ENCODE assay signal across 7 mouse cellular contexts in genomic region chr8:70329124-70329834, GRCm38 (mm10). TPM values are rescaled to one million over a fixed set of nuclear protein-coding genes. Genes with fewer than 3 reads are reported as not detected.
DNase-seq lines count a peak whose midpoint lies in the region; ATAC-seq lines count a peak whose summit lies in the region.

Gene Gdf1, plus strand, starts transcription at chr8:70329817.

- peak within 1 kb of the TSS; percentile 34 for H3K4me2 ChIP-seq in embryonic facial prominence, embryonic 11.5 days (ENCODE audit: low read depth, low read length)
- H3K4me2 ChIP-seq in intestine, embryonic 15.5 days (replicated peaks) = peak within 1 kb of the TSS; percentile 39
- H3K4me2 ChIP-seq in neural tube, embryonic 12.5 days (replicated peaks) = peak within 1 kb of the TSS; percentile 53

- peaks cover 11% of the 10 kb centered on the region for H3K36me3 ChIP-seq in embryonic facial prominence, embryonic 11.5 days (replicated peaks; ENCODE audit: control insufficient read depth, insufficient read depth, low read depth, low read length)
- peaks cover 29% of the 10 kb centered on the region for H3K36me3 ChIP-seq in intestine, embryonic 15.5 days
- H3K36me3 ChIP-seq in neural tube, embryonic 12.5 days = peaks cover 50% of the 10 kb centered on the region

- no peaks in the 10 kb centered on the region for H3K27me3 ChIP-seq in embryonic facial prominence, embryonic 11.5 days (ENCODE audit: control insufficient read depth, insufficient read depth, low read length)
- peaks cover 3% of the 10 kb centered on the region; the same call in 1 of the 2 replicates for H3K27me3 ChIP-seq in intestine, embryonic 15.5 days (replicated peaks)
- peaks cover 19% of the 10 kb centered on the region for H3K27me3 ChIP-seq in neural tube, embryonic 12.5 days (replicated peaks)

- peak within 1 kb of the TSS; percentile 50 for H3K9ac ChIP-seq in embryonic facial prominence, embryonic 11.5 days (replicated peaks; ENCODE audit: low read length)
- no peak within 1 kb of the TSS for H3K9ac ChIP-seq in intestine, embryonic 15.5 days
- H3K9ac ChIP-seq in neural tube, embryonic 12.5 days = peak within 1 kb of the TSS; percentile 44

- 25% methylated on average over 14 of the region's 14 CpGs for WGBS in embryonic facial prominence, embryonic 11.5 days
- WGBS in intestine, embryonic 15.5 days = 32% methylated on average over 14 of the region's 14 CpGs
- WGBS in neural tube, embryonic 12.5 days = 25% methylated on average over 14 of the region's 14 CpGs

- H3K9me3 ChIP-seq in embryonic facial prominence, embryonic 11.5 days (replicated peaks; ENCODE audit: control insufficient read depth, low read length) = no peaks in the 10 kb centered on the region
- no peaks in the 10 kb centered on the region for H3K9me3 ChIP-seq in intestine, embryonic 15.5 days
- no peaks in the 10 kb centered on the region for H3K9me3 ChIP-seq in neural tube, embryonic 12.5 days

- H3K4me1 ChIP-seq in embryonic facial prominence, embryonic 11.5 days (ENCODE audit: control insufficient read depth, insufficient read depth, low read length) = peaks cover 12% of the 10 kb centered on the region
- peaks cover 14% of the 10 kb centered on the region for H3K4me1 ChIP-seq in intestine, embryonic 15.5 days (replicated peaks)
- peaks cover 26% of the 10 kb centered on the region for H3K4me1 ChIP-seq in neural tube, embryonic 12.5 days

- intact Hi-C loops in left cerebral cortex, postnatal 14 days (cut with DNase I) = no loop called here

- DNase-seq in left cerebral cortex, postnatal 14 days (ENCODE audit: low spot score in 2 of 2) = no peak
- no peak for DNase-seq in left cerebral cortex, adult 9 months (ENCODE audit: low spot score in 2 of 2)
- peak; percentile 40 for DNase-seq in embryonic facial prominence, embryonic 11.5 days (ENCODE audit: low spot score)
- DNase-seq in frontal cortex, postnatal 25 days (ENCODE audit: low spot score in 2 of 2) = no peak

- no peak for ATAC-seq in embryonic facial prominence, embryonic 11.5 days (replicated peaks; ENCODE audit: insufficient number of reproducible peaks, low FRiP score, low TSS enrichment, low read depth)
- ATAC-seq in intestine, embryonic 15.5 days = peak; percentile 17; the same call in 1 of the 2 replicates
- ATAC-seq in neural tube, embryonic 12.5 days (ENCODE audit: low FRiP score, low read depth) = no peak
- no peak for ATAC-seq in megakaryocyte-erythroid progenitor cell, adult 5-6 weeks (replicated peaks; ENCODE audit: low FRiP score, low TSS enrichment, poor library complexity, severe bottlenecking)

- H3K4me3 ChIP-seq in embryonic facial prominence, embryonic 11.5 days (ENCODE audit: low read depth, low read length) = peak within 1 kb of the TSS; percentile 8; the same call in 1 of the 2 replicates
- 0 out of 2 replicates have a peak within 1 kb of the TSS, but pooled peaks have one; percentile 10 for H3K4me3 ChIP-seq in intestine, embryonic 15.5 days (replicated peaks)
- peak within 1 kb of the TSS; percentile 8; the same call in 1 of the 2 replicates for H3K4me3 ChIP-seq in neural tube, embryonic 12.5 days

- no peak within 1 kb of the TSS for H3K27ac ChIP-seq in embryonic facial prominence, embryonic 11.5 days (replicated peaks; ENCODE audit: low read depth, low read length)
- no peak within 1 kb of the TSS for H3K27ac ChIP-seq in intestine, embryonic 15.5 days
- H3K27ac ChIP-seq in neural tube, embryonic 12.5 days = 0 out of 2 replicates have a peak within 1 kb of the TSS, but pooled peaks have one; percentile 32

RNA-seq across cellular contexts. Expression of gene Gdf1, which starts in this region (rescaled TPM):
- total RNA-seq in left cerebral cortex, postnatal 14 days (2021) = 10 to 100 TPM; 15.4 to 20.8 TPM
- polyA plus RNA-seq in embryonic facial prominence, embryonic 11.5 days (2014; fragmentation: Nextera tagmentation; extraction: Ambion mirVana) = 0.22 and 3.1 TPM in 2 replicates
- polyA plus RNA-seq in intestine, embryonic 15.5 days (2015; fragmentation: Nextera tagmentation; extraction: Ambion mirVana) = 0.38 and 1.4 TPM in 2 replicates
- polyA plus RNA-seq in neural tube, embryonic 12.5 days (2016; fragmentation: Nextera tagmentation; extraction: Ambion mirVana) = 2.3 and 3.9 TPM in 2 replicates
- total RNA-seq in megakaryocyte-erythroid progenitor cell, adult 5-6 weeks (2014; fragmentation: Nextera tagmentation) = not detected in 2 replicates
- not detected in 2 replicates for total RNA-seq in megakaryocyte-erythroid progenitor cell, adult 5-6 weeks (2017)

Comparison
In these comparisons a context has a peak if more than half of its experiments do, and no peak if none do; other contexts are left out.
1. RNA of gene Gdf1 (total RNA-seq): 15.4 to 20.8 TPM in left cerebral cortex, postnatal 14 days; not detected in megakaryocyte-erythroid progenitor cell, adult 5-6 weeks; every median in the first group is over 10 times any median in the second.
2. Peak in every context shown above with its lines, with median percentiles within 50 percentile points of each other: H3K4me2 ChIP-seq and H3K4me3 ChIP-seq.